Mouse (Mus musculus): ENCODE results near the gene Vsir.

Vsir gene

GRCm38 (mm10) chr10:60388332-60388731 lies 41.7 kb downstream of the Vsir start:
- DNase-seq (ENCODE audit: low read depth, low spot score) = no peak

- no peak for DNase-seq (ENCODE audit: low read depth, low spot score)
Measured at GRCm38 (mm10) chr10:60389447-60389865, 42.8 kb downstream of the Vsir start.

- no peak for DNase-seq (ENCODE audit: low read depth, low spot score)
Measured at GRCm38 (mm10) chr10:60390177-60390903, 43.7 kb downstream of the Vsir start.

DNA sequence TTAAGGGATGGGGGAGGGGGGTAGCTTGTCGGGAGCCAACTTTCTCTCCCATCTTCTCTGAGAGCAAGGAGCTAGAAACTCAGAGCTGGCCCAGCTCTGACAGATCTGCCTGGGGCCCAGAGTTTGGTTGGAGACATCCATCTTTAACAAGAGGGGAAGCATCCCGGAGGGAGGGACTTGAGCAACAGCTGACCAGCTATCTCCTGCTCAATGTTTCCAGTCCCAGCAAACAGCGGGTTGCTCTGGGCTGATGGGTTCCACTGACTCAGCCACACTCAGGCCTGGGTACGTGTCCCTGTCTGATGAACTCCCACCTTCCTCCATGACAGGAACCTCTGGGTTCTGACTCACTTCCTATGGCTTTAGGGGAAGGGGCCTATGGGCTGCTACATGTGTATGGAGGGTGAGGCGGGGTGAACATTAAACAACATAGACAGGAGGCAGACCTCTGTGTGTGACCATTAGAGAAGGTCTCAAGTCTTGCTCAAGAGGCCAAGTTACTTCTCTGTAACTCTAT lies 44.3 kb downstream of the Vsir start:
- no peak for DNase-seq (ENCODE audit: low read depth, low spot score)

DNA sequence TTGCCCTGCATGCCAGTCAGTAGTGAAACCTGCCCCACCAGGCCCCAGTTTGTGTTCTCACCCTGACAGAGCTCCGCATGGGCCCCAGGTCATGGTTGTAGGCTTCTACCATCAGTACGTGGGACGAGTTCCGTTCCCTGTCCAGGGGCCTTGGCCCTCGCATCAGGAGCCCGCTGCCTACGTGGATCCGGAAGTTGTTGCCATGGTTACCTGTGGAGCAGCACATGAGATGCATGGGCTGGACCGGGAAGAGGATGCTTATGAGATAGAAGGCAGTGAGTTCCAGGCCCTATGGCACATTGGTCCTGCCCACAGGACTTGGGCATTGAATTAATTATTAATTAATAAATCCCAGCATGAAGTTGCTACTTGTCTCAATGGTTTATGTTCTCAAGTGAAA lies 45.0 kb downstream of the Vsir start:
- no peak for DNase-seq (ENCODE audit: low read depth, low spot score)

GRCm38 (mm10) chr10:60394936-60395335 lies 48.3 kb downstream of the Vsir start:
- DNase-seq (ENCODE audit: low read depth, low spot score) = no peak

DNA sequence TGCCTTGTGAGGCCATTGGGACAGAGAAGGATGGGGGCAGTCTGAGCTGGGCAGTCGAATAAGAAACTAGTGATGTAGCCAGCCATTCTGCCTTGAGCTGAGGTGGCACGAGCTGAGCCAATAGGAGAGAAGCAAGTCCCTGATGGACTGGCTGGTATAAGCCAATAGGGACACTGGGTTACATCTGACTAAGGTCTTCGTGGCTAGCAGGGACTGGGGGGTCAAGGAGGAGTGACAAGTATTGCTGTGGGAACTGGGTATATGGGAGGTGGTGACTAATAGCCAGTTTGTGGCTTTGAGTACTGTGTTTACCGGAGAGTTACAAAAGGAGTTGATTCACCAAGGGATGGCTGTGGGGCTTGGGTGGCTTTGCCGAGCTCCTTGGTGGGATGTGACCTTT lies 49.0 kb downstream of the Vsir start:
- DNase-seq (ENCODE audit: low read depth, low spot score) = no peak

- DNase-seq (ENCODE audit: low read depth, low spot score) = no peak
Measured at GRCm38 (mm10) chr10:60398051-60398814, 51.6 kb downstream of the Vsir start.

- DNase-seq (ENCODE audit: low read depth, low spot score) = no peak
Measured at GRCm38 (mm10) chr10:60399449-60399848, 52.8 kb downstream of the Vsir start, which contains the start of gene Gm17455. Gm17455 (plus strand) TSS chr10:60399726.

DNA sequence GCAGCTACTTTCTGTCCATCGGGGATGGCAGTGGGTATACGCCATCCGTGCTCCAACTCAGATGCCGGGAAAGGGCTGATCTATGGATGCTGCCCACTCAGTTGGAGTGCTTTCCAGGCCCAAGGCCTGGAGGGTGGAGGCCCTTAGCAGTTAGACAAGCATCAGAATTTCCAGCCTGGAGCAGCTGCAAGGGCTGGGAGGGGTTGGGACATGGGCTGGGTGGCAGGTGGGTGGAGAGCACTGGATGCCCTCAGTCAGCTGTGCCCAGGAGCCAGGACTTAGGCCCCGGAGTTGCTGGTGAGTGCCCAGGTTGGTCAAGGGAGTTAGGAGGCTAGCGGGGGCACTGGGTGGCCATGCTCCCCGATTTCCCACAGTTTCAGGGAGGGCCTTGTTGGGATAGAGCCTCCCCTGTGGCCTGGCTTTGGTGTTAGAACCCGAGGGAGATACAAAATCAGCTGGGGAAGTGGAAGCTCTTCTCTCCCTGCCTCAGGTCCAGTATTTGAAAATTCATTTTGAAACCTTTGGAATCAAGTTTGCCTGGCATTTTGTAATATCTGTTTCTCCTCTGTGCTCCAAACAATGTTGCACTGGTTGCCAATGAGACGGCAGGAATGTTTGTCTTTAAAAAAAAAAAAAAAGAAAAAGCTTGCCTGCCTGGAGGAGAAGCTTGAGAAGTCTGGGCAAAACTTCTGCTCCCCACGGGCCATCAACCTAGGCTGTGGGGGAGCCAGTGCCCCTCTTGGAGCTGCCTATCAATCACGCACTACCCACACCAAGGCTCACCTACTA lies 54.0 kb downstream of the Vsir start:
- DNase-seq (ENCODE audit: low read depth, low spot score) = no peak

DNA sequence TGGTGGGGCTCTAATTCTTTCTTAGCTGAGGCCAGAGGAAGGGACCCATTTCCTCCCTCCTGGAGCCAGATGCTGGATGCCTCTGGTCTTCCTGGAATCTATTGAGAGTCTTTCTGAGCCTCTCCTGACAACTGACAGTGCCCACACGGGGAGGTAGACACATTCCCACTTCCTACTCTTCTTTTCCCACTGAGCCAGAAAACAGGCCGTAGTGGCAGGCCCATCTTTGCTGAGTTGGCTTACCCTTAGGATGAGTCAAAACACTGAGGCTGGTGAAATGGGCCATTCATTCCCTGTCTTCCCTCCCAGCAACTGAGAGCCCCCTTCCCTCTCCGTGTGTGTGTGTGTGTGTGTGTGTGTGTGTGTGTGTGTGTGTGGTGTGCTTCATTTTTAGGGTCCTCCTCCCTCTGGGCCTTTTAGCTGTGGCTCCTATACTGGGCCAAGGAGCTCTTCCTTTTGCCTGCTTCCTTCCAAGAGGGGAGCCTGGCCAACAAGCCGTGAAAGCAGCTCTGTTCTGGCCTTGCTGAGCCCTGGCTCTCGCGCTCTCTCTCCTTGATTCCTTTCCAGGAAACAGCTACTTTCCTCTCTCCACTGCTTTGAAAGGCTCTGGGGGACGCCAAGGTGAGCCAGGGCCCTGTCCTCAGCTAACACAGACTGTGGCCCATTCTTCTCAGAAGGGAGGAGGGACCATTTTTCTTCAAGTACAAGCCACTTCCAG lies 59.0 kb downstream of the Vsir start:
- DNase-seq (ENCODE audit: low read depth, low spot score) = no peak

GRCm38 (mm10) chr10:60407831-60408230 lies 61.2 kb downstream of the Vsir start:
- DNase-seq (ENCODE audit: low read depth, low spot score) = peak; percentile 53

GRCm38 (mm10) chr10:60411794-60412193 lies 65.1 kb downstream of the Vsir start:
- no peak for DNase-seq (ENCODE audit: low read depth, low spot score)

GRCm38 (mm10) chr10:60413756-60414155 lies 67.1 kb downstream of the Vsir start:
- no peak for DNase-seq (ENCODE audit: low read depth, low spot score)

GRCm38 (mm10) chr10:60417041-60417440 lies 70.4 kb downstream of the Vsir start:
- no peak for DNase-seq (ENCODE audit: low read depth, low spot score)

DNA sequence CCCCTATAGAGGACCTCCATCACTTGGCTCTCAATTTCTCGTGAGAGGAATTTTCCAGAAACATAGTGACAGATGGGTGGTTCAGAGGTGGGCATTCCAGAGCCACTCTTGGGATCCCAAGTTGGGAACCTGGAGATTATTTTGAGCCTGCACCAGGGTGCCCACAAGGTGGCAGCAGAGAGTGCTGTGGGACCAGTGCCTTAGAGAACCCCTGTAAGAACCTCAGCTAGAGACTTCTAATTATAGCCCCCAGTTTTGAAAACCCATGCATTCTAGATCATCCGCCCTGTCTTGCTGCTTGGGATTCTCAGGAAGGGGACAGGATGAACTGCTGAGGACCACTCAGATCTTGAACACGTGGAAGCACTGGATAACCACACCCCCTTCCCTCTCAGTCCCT lies 71.5 kb downstream of the Vsir start:
- DNase-seq (ENCODE audit: low read depth, low spot score) = peak; percentile 64

DNA sequence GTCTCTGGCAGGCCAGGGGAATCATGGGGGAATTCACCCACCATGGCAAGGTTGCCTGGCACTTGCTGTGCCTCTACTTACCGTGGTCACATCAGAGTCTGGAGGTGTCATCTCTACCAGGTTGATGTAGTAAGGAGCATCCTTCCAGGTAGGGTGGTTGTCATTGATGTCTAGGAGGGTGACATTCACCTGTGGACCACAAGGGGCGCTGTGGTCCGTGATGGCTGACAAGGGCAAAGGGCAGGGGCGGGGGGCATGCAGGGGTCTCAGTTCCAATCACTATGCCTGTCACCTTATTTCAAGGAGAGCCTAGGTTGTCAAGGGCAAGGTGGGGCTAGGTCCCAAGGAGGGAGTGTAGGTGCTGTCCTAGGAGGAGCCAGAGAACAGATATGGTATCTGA lies 73.0 kb downstream of the Vsir start:
- no peak for DNase-seq (ENCODE audit: low read depth, low spot score)

Data from retina, postnatal 7 days (tissue).